Mouse (Mus musculus): ENCODE results near the gene Nr2e1. TPM values are rescaled to one million over a fixed set of nuclear protein-coding genes. Genes with fewer than 3 reads are reported as not detected.

Nr2e1 gene
- total and polyA plus RNA-seq, 3 experiments = not detected

GRCm38 (mm10) chr10:42521315-42521981, 62.0 kb downstream of the Nr2e1 start:
- H3K9ac ChIP-seq (ENCODE audit: control insufficient read depth, low read depth, low read length, poor library complexity, severe bottlenecking) = peak overlapping the region; percentile 23; the same call in 1 of the 2 replicates

GRCm38 (mm10) chr10:42518363-42518762, 65.1 kb downstream of the Nr2e1 start:
- Histone ChIP-seq H3K27me3 (ENCODE audit: control insufficient read depth in 1 of 2, insufficient read depth in 2 of 2, low read length in 2 of 2) (no peaks in the 10 kb centered on the region), H3K36me3 (ENCODE audit: control insufficient read depth in 1 of 2, insufficient read depth in 2 of 2, low read length in 2 of 2) (peaks cover 13 to 46% of the 10 kb centered on the region in 2 experiments), H3K4me3 (ENCODE audit: control insufficient read depth in 1 of 2, insufficient read depth in 1 of 2, low read depth in 2 of 2, low read length in 2 of 2) (no peak overlapping the region), H3K27ac (ENCODE audit: control insufficient read depth, low read depth, low read length) (no peak overlapping the region), H3K9me3 (replicated peaks; ENCODE audit: insufficient read depth, low read length) (no peaks in the 10 kb centered on the region), H3K79me2 (ENCODE audit: control insufficient read depth, insufficient read depth, low read length, poor library complexity) (peaks cover 48% of the 10 kb centered on the region), H3K4me1 (ENCODE audit: control insufficient read depth in 1 of 2, insufficient read depth in 2 of 2, low read length in 2 of 2) (peaks cover 14 to 26% of the 10 kb centered on the region in 2 experiments), H3K9ac (ENCODE audit: control insufficient read depth, low read depth, low read length, poor library complexity, severe bottlenecking) (no peak overlapping the region)
- DNase-seq (ENCODE audit: low read depth, low spot score) = no peak
- TF ChIP-seq ETS1 (IDR thresholded peaks at IDR 0.05; ENCODE audit: low read depth, low read length) (peak; percentile 39; the same call in 1 of the 2 replicates), MAFK (IDR thresholded peaks at IDR 0.05; ENCODE audit: borderline replicate concordance, low read depth, low read length) (no peak), EP300 (IDR thresholded peaks at IDR 0.05; ENCODE audit: low read depth in 1 of 2, low read length in 2 of 2) (peak; percentile 35 to 52; a peak in 2 of 4 replicates), GATA1 (IDR thresholded peaks at IDR 0.05; ENCODE audit: low read depth, low read length) (0 out of 2 replicates have a peak, but pooled peaks have one; percentile 18), MAZ (IDR thresholded peaks at IDR 0.05; ENCODE audit: low read depth, low read length) (no peak), SMC3 (IDR thresholded peaks at IDR 0.05; ENCODE audit: low read depth, low read length) (no peak), TCF12 (IDR thresholded peaks at IDR 0.05; ENCODE audit: low read depth, low read length) (peak; percentile 47), USF1 (IDR thresholded peaks at IDR 0.05; ENCODE audit: low read depth, low read length) (peak; percentile 68), TAL1 (IDR thresholded peaks at IDR 0.05; ENCODE audit: low read length) (peak; percentile 18; the same call in 1 of the 2 replicates)

More at GRCm38 (mm10) chr10:42521315-42521981, 62.0 kb downstream of the Nr2e1 start:
- H3K9me3 ChIP-seq (replicated peaks; ENCODE audit: insufficient read depth, low read length) = no peaks in the 10 kb centered on the region
- peak; percentile 88 for DNase-seq (ENCODE audit: low read depth, low spot score)
- no peaks in the 10 kb centered on the region for H3K27me3 ChIP-seq (ENCODE audit: control insufficient read depth in 1 of 2, insufficient read depth in 2 of 2, low read length in 2 of 2)
- peak overlapping the region; percentile 87 for H3K27ac ChIP-seq (ENCODE audit: control insufficient read depth, low read depth, low read length)
- H3K79me2 ChIP-seq (ENCODE audit: control insufficient read depth, insufficient read depth, low read length, poor library complexity) = peaks cover 28% of the 10 kb centered on the region
- peaks cover 16 to 48% of the 10 kb centered on the region in 2 experiments for H3K36me3 ChIP-seq (ENCODE audit: control insufficient read depth in 1 of 2, insufficient read depth in 2 of 2, low read length in 2 of 2)
- peak in 1 of 2 experiments; percentile 39; a peak in 1 of 4 replicates for TF ChIP-seq POLR2A (IDR thresholded peaks at IDR 0.05; ENCODE audit: control insufficient read depth in 1 of 2, insufficient read depth in 1 of 2, low read depth in 1 of 2, low read length in 2 of 2, poor library complexity in 1 of 2)
- no peak for TF ChIP-seq ZKSCAN1 (IDR thresholded peaks at IDR 0.05; ENCODE audit: low read depth, low read length)
- peak; percentile 96 for TF ChIP-seq MXI1 (IDR thresholded peaks at IDR 0.05; ENCODE audit: low read depth, low read length)
- peak; percentile 66 to 71 for TF ChIP-seq EP300 (IDR thresholded peaks at IDR 0.05; ENCODE audit: low read depth in 1 of 2, low read length in 2 of 2)
- 0 out of 2 replicates have a peak, but pooled peaks have one; percentile 23 for TF ChIP-seq ZNF384 (IDR thresholded peaks at IDR 0.05; ENCODE audit: low read depth, low read length)
- TF ChIP-seq E2F4 (IDR thresholded peaks at IDR 0.05; ENCODE audit: borderline replicate concordance, low read depth, low read length) = no peak
- peak; percentile 43; the same call in 1 of the 2 replicates for TF ChIP-seq TCF12 (IDR thresholded peaks at IDR 0.05; ENCODE audit: low read depth, low read length)
- 0 out of 2 replicates have a peak, but pooled peaks have one; percentile 57 for TF ChIP-seq JUND (IDR thresholded peaks at IDR 0.05; ENCODE audit: low read depth, low read length)
- peak; percentile 97 for TF ChIP-seq MYC (IDR thresholded peaks at IDR 0.05; ENCODE audit: low read depth, low read length)
- no peak for TF ChIP-seq CTCF (IDR thresholded peaks at IDR 0.05 in 2 of 3, conservative IDR thresholded peaks at IDR 0.05 in 1 of 3; ENCODE audit: control insufficient read depth in 1 of 3, insufficient read depth in 1 of 3, low read depth in 2 of 3, low read length in 3 of 3, poor library complexity in 1 of 3, severe bottlenecking in 1 of 3)
- TF ChIP-seq MAZ (IDR thresholded peaks at IDR 0.05; ENCODE audit: low read depth, low read length) = no peak
- TF ChIP-seq RCOR1 (IDR thresholded peaks at IDR 0.05; ENCODE audit: low read depth, low read length) = peak; percentile 68
- peak; percentile 75 for TF ChIP-seq ETS1 (IDR thresholded peaks at IDR 0.05; ENCODE audit: low read depth, low read length)
- TF ChIP-seq GATA1 (IDR thresholded peaks at IDR 0.05; ENCODE audit: low read depth, low read length) = peak; percentile 65
- TF ChIP-seq BHLHE40 (IDR thresholded peaks at IDR 0.05; ENCODE audit: borderline replicate concordance, low read depth, low read length) = peak; percentile 97
- peak; percentile 81 for TF ChIP-seq USF1 (IDR thresholded peaks at IDR 0.05; ENCODE audit: low read depth, low read length)
- peak; percentile 97 for TF ChIP-seq MAX (IDR thresholded peaks at IDR 0.05; ENCODE audit: low read length)
- TF ChIP-seq SIN3A (IDR thresholded peaks at IDR 0.05; ENCODE audit: low read length) = peak; percentile 84
- no peak overlapping the region for H3K4me3 ChIP-seq (ENCODE audit: control insufficient read depth in 1 of 2, insufficient read depth in 1 of 2, low read depth in 2 of 2, low read length in 2 of 2)
- peaks cover 14 to 26% of the 10 kb centered on the region in 2 experiments for H3K4me1 ChIP-seq (ENCODE audit: control insufficient read depth in 1 of 2, insufficient read depth in 2 of 2, low read length in 2 of 2)
